Mouse (Mus musculus): Measurements from ENCODE around the gene Adam33.
"Not testable (repeated sequence)": the region's sequence is repeated elsewhere in the genome, so short reads cannot be mapped to it uniquely, and the experiment has no call there.

The Adam33 gene

DNA sequence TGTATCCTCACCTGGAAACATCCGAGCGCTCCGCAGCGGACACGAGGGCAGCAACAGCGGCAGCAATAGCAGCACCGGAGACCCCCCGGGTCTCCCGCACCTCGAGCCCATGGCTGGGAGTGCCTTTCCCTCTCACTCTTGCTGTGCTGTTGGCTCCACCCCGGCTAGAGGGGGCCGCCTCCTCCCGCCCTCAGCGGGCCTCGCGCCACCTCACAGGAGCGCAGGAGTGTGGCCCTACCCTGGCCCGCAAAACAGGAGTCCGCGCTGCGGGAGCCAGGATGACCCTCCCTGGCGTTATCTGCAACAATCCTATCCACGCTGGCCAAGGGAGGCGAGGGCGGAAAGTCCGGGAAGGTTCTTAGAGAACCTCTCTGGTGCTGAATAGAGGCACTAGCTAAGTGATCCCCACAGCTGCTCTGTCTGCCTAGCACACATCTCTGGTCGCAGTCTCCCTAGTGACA is at the start of gene Adam33:
Gene Adam33, minus strand, starts transcription at position 411 of the 461 bp plus-strand sequence.
- no peak for DNase-seq (ENCODE audit: low spot score)

DNA sequence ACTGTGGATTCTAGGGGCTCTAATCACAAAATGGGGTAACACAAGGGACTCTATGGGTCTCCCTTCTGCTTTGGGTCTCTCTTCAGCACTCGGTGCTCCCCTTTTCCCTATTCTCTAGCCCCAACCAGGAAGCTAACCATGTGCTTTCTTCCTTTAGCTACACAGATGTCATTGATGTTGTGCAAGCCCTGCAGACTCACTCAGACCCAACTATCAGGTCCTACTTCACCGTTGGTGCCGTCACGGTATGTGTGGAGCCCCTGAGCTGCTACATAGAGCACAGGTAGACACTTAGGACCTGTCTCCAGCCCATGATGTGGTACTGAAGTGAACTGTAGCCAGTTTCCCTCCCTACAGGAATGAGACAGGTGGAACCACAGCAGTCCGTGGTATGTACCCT is 42.4 kb upstream of the Adam33 start:
- DNase-seq (ENCODE audit: low spot score) = no peak

DNA sequence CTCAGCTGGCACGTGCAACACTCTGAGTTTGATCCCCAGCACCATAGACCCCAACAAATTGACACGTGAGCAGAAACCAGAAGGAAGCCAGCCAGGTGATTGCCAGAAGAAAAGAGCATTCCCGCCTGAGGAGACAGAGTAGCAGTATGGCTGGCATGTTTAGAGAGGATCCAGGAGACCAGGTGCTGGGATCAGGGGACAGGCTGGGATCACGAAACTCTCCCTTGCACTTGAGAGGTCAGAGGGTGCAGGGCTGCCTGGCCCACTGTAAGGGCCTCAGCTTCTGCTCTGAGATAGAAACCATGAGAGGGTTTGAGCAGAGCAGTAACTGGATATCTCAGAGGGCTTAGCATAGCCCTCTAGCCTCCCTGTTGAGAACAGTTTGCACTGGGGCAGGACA is 41.4 kb upstream of the Adam33 start:
- not testable (repeated sequence) for DNase-seq (ENCODE audit: low spot score)

DNA sequence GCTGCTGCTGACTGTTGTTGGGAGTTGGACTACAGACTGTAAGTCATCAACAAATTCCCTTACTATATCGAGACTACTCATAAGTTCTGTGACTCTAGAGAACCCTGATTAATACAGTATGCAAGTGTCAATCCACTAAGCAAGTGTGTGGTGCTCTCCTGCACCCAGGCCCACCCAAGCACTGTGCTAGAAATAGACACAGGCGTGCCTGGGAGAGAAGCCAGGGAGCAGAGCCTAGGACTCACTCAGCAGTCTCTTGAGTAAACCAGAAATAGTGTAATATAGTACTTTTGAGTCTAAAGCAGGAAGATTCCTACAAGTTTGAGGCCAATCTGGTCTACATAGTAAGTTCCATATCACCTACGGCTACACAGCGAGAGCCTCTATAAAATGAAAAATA is 40.4 kb upstream of the Adam33 start:
- no peak for DNase-seq (ENCODE audit: low spot score)

DNA sequence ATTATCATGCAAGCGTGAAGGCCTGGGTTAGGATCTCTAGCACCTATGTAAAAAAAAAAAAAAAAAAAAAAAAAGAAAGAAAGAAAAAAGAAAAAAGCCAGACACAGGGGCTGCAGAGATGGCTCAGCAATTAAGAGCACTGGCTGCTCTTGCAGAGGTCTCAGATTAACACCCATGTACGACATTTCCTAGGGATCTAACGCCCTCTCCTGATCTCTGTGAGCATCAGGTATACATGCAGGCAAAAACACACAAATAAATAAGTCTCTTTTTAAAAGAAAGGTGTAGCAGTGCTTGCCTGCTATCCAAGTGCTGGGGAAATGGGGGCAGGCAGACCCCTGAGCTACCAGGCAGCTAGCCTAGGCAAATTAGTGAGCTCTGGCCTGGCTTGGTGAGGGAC is 37.9 kb upstream of the Adam33 start:
- DNase-seq (ENCODE audit: low spot score) = no peak

DNA sequence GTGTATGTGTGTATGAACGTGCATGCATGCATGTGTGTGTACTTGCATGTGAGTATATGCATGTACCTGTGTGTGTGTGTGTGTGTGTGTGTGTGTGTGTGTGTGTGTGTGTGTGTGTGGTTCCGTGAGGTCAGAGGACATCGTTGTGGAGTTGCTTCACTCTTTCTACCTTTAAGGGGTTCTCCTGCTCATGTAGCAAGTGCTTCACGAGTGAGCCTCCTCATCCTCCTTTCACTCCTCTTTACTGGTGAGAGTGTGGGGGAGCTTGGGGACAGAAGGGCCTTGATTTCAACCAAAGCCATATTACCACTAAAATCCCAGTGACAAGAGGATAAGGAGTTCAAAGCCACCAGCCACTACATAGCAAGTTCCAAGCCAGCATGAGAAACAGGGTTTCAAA is 33.5 kb upstream of the Adam33 start:
- DNase-seq (ENCODE audit: low spot score) = no peak

DNA sequence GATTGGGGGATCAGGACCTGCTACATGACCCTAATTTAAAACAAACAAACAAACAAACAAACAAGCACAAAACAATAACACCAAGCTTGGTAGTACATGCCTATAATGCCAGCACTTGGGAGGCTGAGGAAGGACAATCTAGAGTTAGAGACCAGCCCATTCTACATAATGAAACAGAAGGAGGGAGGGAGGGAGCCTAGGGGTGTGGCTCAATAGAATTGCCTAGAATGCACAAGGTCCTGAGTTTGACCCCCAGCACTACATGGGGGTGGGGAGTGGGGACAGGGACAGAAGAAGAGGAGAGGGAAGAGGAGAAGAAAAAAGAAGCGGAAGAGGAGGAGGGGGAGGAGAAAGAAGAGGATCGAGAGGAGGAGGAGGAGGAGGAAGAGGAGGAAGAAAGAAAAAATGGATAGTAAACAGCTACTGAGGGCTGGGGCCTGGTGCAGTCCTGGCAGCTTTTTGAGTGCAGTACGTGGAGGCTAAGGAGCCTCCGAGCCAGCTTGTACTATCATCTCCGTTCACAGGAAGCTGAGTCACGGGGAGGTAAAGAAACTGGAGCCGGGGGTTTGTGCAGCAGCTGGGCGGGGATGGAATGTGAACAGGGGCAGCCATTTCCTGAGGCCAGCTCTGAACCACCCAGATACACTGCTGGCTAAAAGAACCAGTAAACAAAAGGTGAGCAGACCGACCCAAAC is 32.6 kb upstream of the Adam33 start:
- DNase-seq (ENCODE audit: low spot score) = peak; percentile 20

DNA sequence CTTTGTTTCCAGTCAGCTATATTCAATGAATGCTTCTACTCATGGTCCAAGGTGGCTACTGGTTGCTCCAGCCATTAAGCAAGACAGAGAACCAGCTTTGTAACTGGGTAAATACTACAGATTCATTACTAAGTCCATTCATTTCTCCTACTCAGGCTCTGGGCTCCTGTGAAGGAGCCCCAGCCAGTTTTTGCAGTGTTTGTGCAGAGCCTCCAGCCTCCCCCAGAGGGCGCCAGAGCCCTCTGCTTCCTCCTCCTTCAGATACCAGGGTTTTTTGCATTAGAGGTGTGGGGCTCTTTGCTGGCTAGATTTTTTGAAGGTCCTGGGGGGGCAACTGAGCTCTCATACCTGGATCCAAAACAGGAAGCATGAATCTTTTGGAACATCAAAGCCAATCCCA is 31.2 kb upstream of the Adam33 start:
- peak; percentile 30 for DNase-seq (ENCODE audit: low spot score)

DNA sequence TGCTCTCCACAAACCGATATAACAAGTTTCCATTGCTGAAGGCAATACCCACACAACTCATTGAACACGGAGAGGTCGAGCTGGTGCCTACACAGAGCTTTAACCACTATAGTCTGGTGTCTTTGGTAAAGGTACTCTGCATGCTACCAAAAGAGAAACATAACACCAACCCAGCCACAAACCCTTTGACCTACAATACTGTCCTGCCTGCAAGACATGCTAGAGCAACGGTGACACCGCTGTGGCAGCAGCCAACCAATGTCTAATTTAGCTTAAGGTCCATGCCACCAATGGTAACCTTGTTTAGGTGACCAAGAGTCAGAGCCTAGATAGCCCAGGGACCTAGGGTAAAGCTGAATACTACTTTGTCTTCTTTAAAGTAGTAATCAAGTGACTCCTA is 30.0 kb upstream of the Adam33 start:
- DNase-seq (ENCODE audit: low spot score) = no peak

DNA sequence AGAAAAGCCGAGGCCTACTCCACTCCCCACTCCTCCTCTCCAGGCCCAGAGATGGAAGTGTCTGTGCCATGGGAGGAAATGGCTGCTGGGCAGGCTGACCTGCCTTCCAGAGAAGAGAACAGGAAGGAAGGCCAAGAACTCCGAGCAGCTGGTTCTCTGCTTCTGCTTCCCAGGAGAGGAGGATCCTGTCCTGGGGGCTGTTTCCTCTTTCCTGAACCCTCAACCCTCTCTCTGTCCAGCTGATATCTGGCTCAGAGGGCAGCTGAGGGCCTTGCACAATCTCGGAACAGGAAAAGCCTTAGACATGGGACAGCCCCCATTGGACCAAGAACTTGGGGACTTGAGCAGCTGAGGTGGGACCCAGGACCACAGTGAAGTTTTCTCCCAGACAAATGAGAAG is 27.2 kb upstream of the Adam33 start:
- no peak for DNase-seq (ENCODE audit: low spot score)

DNA sequence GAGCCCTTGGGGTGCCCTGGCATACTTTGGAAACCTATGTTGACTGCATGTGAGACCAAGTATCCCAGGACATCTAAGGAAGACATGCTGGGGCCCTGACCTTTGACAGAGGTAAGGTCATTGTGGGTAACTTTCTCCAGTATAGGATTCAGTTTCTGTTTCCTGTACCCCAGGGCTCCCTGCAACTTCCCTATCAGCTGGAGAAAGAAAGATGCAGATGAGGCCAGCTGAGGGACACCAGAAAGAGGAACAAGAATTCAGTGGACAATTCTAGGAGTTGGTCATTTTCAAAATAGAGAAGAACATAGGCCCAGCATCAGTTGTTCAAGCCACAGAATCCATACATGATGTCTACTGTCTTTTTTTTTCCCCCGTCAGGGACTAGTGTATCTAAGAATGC is 26.0 kb upstream of the Adam33 start:
- no peak for DNase-seq (ENCODE audit: low spot score)

DNA sequence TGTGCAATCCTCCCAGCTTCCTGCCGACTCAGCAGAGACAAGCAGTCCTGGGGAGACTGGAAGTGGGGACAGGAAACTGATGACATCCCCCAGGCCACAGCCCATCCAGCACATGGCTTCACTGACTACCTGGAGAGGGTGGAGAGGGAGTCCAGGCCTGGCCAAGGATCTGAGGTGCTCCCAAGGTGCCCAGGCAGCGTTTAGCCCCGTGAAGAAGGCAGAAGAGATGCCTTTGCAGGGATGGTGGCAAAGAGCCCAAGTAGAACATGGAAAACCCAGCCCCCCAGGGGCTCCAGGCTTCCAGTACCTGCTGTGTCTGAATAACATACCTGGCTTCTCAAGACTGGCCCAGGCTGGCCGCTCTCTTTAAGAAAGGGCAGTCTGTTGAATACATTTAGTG is 25.0 kb upstream of the Adam33 start:
- DNase-seq (ENCODE audit: low spot score) = no peak

DNA sequence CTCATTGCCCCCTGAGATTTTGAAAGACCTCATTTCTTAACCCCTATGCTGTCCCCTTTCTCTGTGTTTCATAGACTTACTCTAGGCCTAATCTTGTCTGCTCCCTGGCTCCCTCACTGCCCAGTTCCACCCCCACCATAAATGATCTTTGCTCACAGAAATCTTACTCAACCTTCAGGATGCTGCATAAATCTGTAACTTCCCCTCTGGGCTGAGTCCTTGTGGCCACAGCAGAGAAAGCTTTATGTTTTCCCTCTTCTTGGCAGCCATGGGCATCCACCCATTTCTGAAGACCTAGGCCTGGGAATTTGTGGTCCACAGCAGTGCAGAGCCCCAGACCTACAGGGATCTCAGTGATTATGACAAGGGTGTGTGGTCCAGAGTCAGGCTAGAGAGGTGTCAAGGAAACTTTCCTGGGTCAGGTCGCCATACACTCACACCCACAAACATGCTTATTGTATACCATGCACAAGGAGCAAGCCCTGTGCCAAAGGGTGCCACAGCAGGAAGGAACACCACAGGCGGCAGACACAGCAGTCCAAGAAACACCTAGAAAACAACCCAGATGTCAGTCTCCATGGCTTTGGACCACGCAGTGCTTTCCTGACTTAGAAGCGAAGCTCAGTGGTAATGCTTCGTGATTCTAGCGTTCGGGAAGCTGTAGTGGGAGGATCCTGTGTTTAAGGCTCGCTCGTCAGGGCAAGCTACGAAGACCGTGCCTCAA is 23.2 kb upstream of the Adam33 start, which contains the start of gene Siglec1:
Gene Siglec1, minus strand, starts transcription at position 99 of the 724 bp plus-strand sequence.
- DNase-seq (ENCODE audit: low spot score) = no peak

DNA sequence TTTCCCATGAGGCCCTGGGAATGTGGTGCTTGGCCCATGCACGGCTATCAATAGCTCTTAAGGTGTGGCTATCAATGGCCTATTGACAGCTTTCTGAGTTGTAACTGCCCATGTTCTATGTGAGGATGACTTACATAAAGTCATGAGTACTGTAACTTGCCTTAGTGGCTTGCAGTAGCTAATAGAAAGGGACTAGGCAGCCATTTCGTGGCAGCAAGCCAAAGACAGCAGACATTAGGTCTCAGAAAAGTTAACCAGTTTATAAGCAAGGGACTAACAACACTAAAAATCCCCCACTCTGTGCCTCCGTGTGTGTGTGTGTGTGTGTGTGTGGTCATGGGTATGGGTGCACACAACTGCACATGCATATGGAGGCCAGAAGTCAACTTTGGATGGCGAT is 20.6 kb upstream of the Adam33 start:
- no peak for DNase-seq (ENCODE audit: low spot score)

DNA sequence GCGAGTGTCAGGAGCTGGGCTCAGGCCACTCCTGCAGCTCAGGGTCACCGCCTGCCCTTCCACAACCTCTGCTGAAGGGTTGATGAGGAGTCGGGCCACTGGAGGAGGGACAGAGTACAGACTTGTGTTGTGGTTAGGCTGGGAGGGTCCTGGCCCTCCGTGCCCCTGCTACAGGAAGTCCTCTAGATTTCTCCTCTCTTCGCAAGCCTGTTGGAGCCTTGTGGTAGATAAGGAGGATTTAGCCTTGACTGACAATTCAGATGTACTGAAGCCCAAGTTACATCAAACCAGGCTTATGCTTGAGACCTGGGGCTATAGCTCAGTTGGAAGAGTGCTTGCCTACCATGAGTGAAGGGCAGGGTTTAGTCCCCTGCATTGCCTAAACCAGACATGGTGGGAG is 16.9 kb upstream of the Adam33 start:
- DNase-seq (ENCODE audit: low spot score) = no peak

DNA sequence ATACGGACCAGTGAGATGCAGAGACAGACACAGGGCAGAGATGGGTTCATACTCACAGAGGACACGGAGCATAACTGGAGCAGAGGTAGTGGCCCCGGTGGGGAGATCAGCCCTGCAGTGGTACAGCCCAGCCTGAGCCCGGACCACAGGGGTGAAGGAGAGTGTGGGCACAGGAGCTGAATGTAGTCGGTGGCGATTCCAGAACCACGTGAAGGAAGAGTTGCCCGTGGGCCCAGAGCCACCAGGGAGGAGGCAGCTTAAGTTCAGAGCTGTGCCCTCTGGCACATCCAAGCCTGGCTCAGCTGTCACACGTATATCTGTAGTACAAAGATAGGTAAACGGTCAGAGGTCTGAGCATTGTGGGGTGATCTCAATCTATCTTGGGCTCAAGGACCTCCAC is 8.9 kb upstream of the Adam33 start:
- no peak for DNase-seq (ENCODE audit: low spot score)

DNA sequence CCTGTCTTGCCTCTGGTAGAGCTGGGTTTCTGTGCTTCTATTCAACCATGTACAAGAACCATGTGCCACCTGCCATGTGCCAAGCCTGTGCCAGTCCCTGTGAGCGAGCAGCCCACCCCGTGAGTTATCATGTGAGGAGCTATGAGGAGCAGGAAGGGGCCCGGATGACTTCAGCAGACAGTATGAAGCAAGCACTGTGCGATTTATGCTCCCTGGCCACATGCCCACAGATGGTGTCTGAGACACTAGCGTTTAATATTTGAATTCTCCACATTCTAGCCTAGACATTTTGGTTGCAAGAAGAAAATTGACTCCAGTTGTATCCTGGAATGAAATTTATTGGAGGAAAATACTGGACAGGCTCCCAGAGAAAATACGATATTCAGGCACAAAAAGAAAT is 3.9 kb upstream of the Adam33 start:
- no peak for DNase-seq (ENCODE audit: low spot score)

DNA sequence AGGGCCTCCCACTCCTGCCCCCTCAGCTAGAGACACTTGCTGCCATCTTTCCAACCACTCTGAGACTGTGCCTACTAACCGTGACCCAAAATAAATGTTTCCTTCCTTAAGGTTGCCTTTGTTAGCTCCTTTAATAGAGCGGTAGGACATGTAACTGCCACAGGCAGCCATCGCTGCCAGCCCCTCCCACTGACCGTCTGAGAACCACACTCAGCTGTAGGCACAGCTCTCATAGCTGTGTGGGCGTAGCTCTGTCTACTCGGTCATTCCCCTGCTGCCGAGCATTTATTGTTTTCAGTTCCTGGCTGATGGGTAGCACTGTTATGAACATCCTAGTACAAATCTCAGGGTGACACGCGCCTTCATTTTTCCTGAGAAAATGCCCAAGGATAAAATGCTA is 2.7 kb upstream of the Adam33 start:
- no peak for DNase-seq (ENCODE audit: low spot score)

DNA sequence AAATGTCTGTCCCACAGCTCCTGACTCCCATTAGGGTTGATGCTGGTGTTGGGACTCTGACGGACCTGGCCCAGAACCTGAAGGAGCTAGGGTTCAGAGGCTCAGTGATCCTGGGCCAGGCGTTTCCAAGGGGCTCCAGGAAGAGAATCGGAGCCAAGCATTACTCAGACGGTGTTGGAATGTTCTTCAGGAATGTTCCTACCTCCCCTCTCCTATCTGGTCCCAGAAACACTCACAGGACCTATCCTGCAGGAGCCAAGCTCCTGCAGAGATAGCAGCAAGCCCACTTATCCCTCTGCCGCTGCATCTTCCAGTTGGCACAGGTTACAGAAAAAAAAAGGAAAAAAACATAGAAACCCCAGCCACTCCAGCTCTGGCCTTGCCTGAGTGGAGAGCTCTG is 2.0 kb downstream of the Adam33 start:
- DNase-seq (ENCODE audit: low spot score) = no peak

DNA sequence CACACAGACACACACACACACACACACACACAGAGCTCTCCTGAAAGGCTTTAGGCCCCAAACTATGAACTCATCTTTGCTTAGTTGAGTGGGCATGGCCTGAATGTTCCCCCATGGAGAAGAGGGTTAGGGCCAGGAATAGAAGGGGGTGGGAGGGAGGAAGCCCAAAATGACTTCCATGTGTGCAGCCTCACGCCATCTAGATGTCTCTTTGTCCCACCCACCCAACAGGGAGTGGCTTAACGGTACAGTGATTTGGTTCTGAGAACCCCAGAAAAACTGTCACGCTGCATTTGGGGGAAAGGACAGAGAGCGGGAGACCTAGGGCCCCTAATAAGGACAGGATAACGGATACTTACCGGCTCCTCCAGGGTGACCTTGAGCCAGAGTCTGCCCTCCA is 2.8 kb downstream of the Adam33 start:
- no peak for DNase-seq (ENCODE audit: low spot score)

DNA sequence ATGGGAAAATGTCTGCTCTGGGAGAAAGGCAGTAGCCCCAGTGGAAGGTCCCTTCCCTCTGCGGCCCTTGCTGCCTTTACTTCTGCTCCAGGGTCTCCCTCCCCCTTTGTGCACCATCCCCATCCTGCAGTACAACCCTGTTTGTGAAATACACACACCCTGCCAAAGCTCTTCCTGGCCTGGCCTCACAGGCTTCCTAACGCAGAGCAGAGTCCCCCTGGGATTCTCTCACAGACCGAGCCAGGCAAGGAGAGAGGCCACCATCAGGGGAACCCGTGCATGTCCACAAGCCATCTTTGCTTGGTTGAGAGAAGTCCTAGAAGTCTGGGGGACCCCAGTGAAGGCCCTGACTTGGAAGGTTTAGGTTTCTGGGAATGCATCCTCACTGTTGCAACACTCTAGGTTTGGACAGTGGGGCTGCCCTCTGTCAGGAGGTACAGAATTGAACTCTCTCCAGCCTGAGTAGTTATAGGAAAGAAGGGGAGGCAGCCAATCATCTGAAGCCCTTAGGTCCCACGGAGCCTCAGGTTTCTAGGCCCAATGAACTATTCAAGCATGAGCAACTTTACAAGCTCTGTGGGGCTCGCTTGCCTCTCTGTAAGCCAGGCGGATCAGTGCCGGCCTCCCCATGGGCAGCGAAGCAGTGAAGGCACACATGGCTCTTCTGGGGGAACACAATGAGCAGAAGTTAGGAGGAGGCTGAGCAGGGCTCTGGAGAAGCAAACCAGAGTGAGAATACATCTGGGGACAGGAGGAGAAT is 3.7 kb downstream of the Adam33 start:
- no peak for DNase-seq (ENCODE audit: low spot score)

DNA sequence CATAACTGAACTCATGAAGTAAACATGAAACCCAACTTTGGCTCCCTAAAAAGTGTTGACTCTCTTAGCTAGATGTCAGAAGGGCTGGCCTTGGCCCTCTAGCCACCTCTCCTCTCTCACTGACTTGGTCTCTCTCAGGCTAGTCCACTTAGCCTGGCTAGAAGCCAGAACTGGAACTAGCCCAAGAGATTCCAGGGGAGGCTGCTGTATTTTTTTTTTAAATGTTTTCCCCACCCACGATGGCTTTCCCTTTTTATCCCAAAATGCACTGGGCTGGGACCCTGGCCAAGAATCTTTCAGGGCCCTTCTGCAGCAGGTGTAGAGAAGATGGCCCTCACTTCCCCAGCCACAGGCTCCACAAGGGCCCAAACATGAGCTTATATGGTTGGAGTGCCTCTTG is 4.2 kb downstream of the Adam33 start:
- peak; percentile 79 for DNase-seq (ENCODE audit: low spot score)

DNA sequence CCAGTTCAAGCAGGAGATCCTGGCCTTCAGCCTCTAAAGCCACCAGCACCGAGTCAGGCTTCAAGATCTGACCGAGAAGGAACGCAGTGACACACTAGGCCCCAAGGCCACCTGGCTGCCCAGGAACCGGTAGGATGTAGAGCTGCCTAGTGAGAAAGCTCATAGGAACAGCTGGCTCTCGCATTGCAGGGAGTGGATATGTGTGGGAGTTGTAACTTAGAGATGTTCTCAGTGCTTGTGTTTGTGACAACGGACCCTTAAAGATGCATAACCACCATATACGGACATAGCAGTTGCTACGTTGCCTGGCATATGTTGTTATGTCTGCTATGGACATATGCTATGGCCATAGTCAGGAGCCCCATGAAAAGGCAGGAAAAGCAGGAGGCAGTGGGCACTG is 4.9 kb downstream of the Adam33 start:
- no peak for DNase-seq (ENCODE audit: low spot score)

Measured in ovary, adult 18-20 months (tissue).